Mouse (Mus musculus): ENCODE data around the gene Emb.

- TF ChIP-seq RAD21 (IDR thresholded peaks at IDR 0.05; ENCODE audit: low read depth, low read length) (no peak), EP300 (IDR thresholded peaks at IDR 0.05; ENCODE audit: low read length) (no peak), CHD2 (IDR thresholded peaks at IDR 0.05; ENCODE audit: low read length) (no peak), CTCF (conservative IDR thresholded peaks at IDR 0.05 in 1 of 2, IDR thresholded peaks at IDR 0.05 in 1 of 2; ENCODE audit: low read depth in 2 of 2, low read length in 2 of 2) (no peak), IRF4 (IDR thresholded peaks at IDR 0.05; ENCODE audit: low read depth, low read length) (no peak), POLR2A (IDR thresholded peaks at IDR 0.05; ENCODE audit: low read depth, low read length) (no peak), UBTF (IDR thresholded peaks at IDR 0.05; ENCODE audit: low read depth, low read length) (no peak), CHD1 (IDR thresholded peaks at IDR 0.05; ENCODE audit: low read depth, low read length) (no peak), ZC3H11A (IDR thresholded peaks at IDR 0.05; ENCODE audit: low read depth, low read length) (no peak), KAT2A (IDR thresholded peaks at IDR 0.05; ENCODE audit: insufficient replicate concordance, low read length) (no peak), SMC3 (IDR thresholded peaks at IDR 0.05; ENCODE audit: low read depth, low read length) (no peak)
Observed at GRCm38 (mm10) chr13:117284036-117284435, 75.7 kb downstream of the Emb start.

Data from CH12.LX (cell line).